Mouse (Mus musculus) ES-CJ7 (cell line): ENCODE measurements at regions not wholly inside any gene's neighbourhood (a gene's known extent, or its start where the extent isn't known, plus 50 kb on each side); places are given as distances from the start of the nearest gene placed in this dataset.

Experiments used
- DNase-seq: peaks from one replicate; pipeline ENCODE4 v3.0.0; 2011; ENCODE audit warnings: low read depth, low spot score

- DNase-seq, result no peak
Observed at GRCm38 (mm10) chr6:53765302-53765701, 55.3 kb downstream of the Tril start.

GRCm38 (mm10) chr6:53762586-53762985 lies 58.0 kb downstream of the Tril start:
- no peak for DNase-seq

GRCm38 (mm10) chr6:53760651-53761058 lies 60.0 kb downstream of the Tril start:
- peak; percentile 8 for DNase-seq

- DNase-seq, result no peak
Observed at GRCm38 (mm10) chr6:53759686-53760306, 60.8 kb downstream of the Tril start.

GRCm38 (mm10) chr6:53754366-53754765 lies 66.3 kb downstream of the Tril start:
- no peak for DNase-seq

- no peak for DNase-seq
Observed at GRCm38 (mm10) chr6:53750539-53750938, 70.1 kb downstream of the Tril start.
